7 mouse cellular contexts compared by ENCODE assay signal in genomic region chr8:105554087-105554486, GRCm38 (mm10). TPM values are rescaled to one million over a fixed set of nuclear protein-coding genes. Genes with fewer than 3 reads are reported as not detected.
DNase-seq lines count a peak whose midpoint lies in the region; ATAC-seq and TF ChIP-seq lines count a peak whose summit lies in the region.

No protein-coding gene starts in this region.

- H3K36me3 ChIP-seq in G1E (replicated peaks): peaks cover 59% of the 10 kb centered on the region
- 0 out of 2 replicates have a peak, but pooled peaks cover 6% of the 10 kb centered on the region for H3K36me3 ChIP-seq in embryonic facial prominence, embryonic 14.5 days (ENCODE audit: control insufficient read depth, insufficient read depth, low read length)

- DNase-seq in G1E (ENCODE audit: low spot score): peak; percentile 58
- peak; percentile 59 to 75 for DNase-seq in adrenal gland, postnatal 36 days
- peak; percentile 63 for DNase-seq in embryonic facial prominence, embryonic 14.5 days (ENCODE audit: low spot score)
- peak; percentile 31 for DNase-seq in heart, postnatal 25 days (ENCODE audit: low spot score)
- peak; percentile 70 to 79 for DNase-seq in kidney, postnatal 25 days
- DNase-seq in lung, adult 2 months: no peak
- peak; percentile 59 for DNase-seq in retina, postnatal 7 days (ENCODE audit: low read depth, low spot score)

- no peak overlapping the region for H3K27ac ChIP-seq in embryonic facial prominence, embryonic 14.5 days (replicated peaks; ENCODE audit: low read depth, low read length)

- H3K9ac ChIP-seq in embryonic facial prominence, embryonic 14.5 days (ENCODE audit: low read depth, low read length): no peak overlapping the region

- peaks cover 4% of the 10 kb centered on the region; the same call in 1 of the 2 replicates for H3K4me1 ChIP-seq in G1E (ENCODE audit: insufficient read depth, low read depth, low read length)
- H3K4me1 ChIP-seq in embryonic facial prominence, embryonic 14.5 days (ENCODE audit: control insufficient read depth, insufficient read depth, low read length): no peaks in the 10 kb centered on the region
- H3K4me1 ChIP-seq in lung, adult 2 months (ENCODE audit: control insufficient read depth, insufficient read depth, low read length): peaks cover 8% of the 10 kb centered on the region

- TF ChIP-seq POLR2A in lung, adult 2 months (IDR thresholded peaks at IDR 0.05; ENCODE audit: borderline replicate concordance, extremely low read depth, low read depth, low read length): no peak

- ATAC-seq in G1E (ENCODE audit: extremely low read depth, insufficient number of reproducible peaks, low FRiP score, poor library complexity, severe bottlenecking): 0 out of 2 replicates have a peak, but pooled peaks have one; percentile 45
- peak; percentile 72; the same call in 1 of the 2 replicates for ATAC-seq in embryonic facial prominence, embryonic 14.5 days (ENCODE audit: low read depth)

- intact Hi-C loops in heart, postnatal 25 days (cut with DNase I): loop anchor here (2.0 kb wide), 2 partner anchors 37 to 69 kb away; no protein-coding TSS in a partner anchor

- no peak overlapping the region for H3K4me3 ChIP-seq in G1E (ENCODE audit: low read depth, low read length)
- H3K4me3 ChIP-seq in embryonic facial prominence, embryonic 14.5 days (ENCODE audit: low read depth, low read length): no peak overlapping the region
- no peak overlapping the region for H3K4me3 ChIP-seq in lung, adult 2 months (replicated peaks; ENCODE audit: extremely low read depth, low read depth, low read length)

- no peaks in the 10 kb centered on the region for H3K9me3 ChIP-seq in G1E (replicated peaks)
- no peaks in the 10 kb centered on the region for H3K9me3 ChIP-seq in embryonic facial prominence, embryonic 14.5 days (ENCODE audit: control insufficient read depth, low read length)

- no peak overlapping the region for H3K4me2 ChIP-seq in embryonic facial prominence, embryonic 14.5 days (ENCODE audit: low read depth, low read length)

- peak; percentile 48 for TF ChIP-seq CTCF in G1E (IDR thresholded peaks at IDR 0.05; ENCODE audit: low read depth, low read length)
- peak; percentile 87 for TF ChIP-seq CTCF in lung, adult 2 months (IDR thresholded peaks at IDR 0.05; ENCODE audit: insufficient read depth, low read length)

- no peaks in the 10 kb centered on the region for H3K27me3 ChIP-seq in G1E (ENCODE audit: insufficient read depth, low read length)
- H3K27me3 ChIP-seq in embryonic facial prominence, embryonic 14.5 days (replicated peaks; ENCODE audit: control insufficient read depth, insufficient read depth, low read length): no peaks in the 10 kb centered on the region

RNA-seq across cellular contexts. Expression of gene Atp6v0d1, which starts 11.8 kb away (rescaled TPM):
- total RNA-seq in G1E (2014; fragmentation: Nextera tagmentation): 151 and 178 TPM in 2 replicates
- 110 and 118 TPM in 2 replicates for total RNA-seq in G1E (2017)
- polyA plus RNA-seq in G1E (2012): 30.0 and 37.0 TPM in 2 replicates
- total RNA-seq in adrenal gland, postnatal 36 days (2021): 100 to 1,000 TPM; 115 to 120 TPM
- 92.7 and 102 TPM in 2 replicates for polyA plus RNA-seq in embryonic facial prominence, embryonic 14.5 days (2014; fragmentation: Nextera tagmentation; extraction: Ambion mirVana)
- 10 to 100 TPM; 45.7 to 53.2 TPM for total RNA-seq in heart, postnatal 25 days (2021)
- 101 and 121 TPM in 2 replicates for polyA plus RNA-seq in lung, adult 2 months (2012; rRNA removed)

RNA-seq across cellular contexts. Expression of gene Hsd11b2, which starts 35.5 kb away (rescaled TPM):
- not detected in 2 replicates for total RNA-seq in G1E (2014; fragmentation: Nextera tagmentation)
- total RNA-seq in G1E (2017): not detected in 2 replicates
- not detected in 2 replicates for polyA plus RNA-seq in G1E (2012)
- total RNA-seq in adrenal gland, postnatal 36 days (2021): under 1 TPM; 0.23 to 0.66 TPM
- polyA plus RNA-seq in embryonic facial prominence, embryonic 14.5 days (2014; fragmentation: Nextera tagmentation; extraction: Ambion mirVana): 1.1 and 2.2 TPM in 2 replicates
- under 1 TPM; 0.13 to 0.36 TPM for total RNA-seq in heart, postnatal 25 days (2021)
- polyA plus RNA-seq in lung, adult 2 months (2012; rRNA removed): 2.1 and 4.8 TPM in 2 replicates

RNA-seq across cellular contexts. Expression of gene Ripor1, which starts 51.0 kb away (rescaled TPM):
- total RNA-seq in G1E (2014; fragmentation: Nextera tagmentation) (179 and 221 TPM in 2 replicates), G1E (2017) (8.0 and 11.0 TPM in 2 replicates)
- 141 and 150 TPM in 2 replicates for polyA plus RNA-seq in G1E (2012)
- total RNA-seq in adrenal gland, postnatal 36 days (2021): 10 to 100 TPM; 27.5 to 33.8 TPM
- 22.4 and 23.6 TPM in 2 replicates for polyA plus RNA-seq in embryonic facial prominence, embryonic 14.5 days (2014; fragmentation: Nextera tagmentation; extraction: Ambion mirVana)
- 10 to 100 TPM; 41.7 to 50.9 TPM for total RNA-seq in heart, postnatal 25 days (2021)
- polyA plus RNA-seq in lung, adult 2 months (2012; rRNA removed): 71.7 and 74.9 TPM in 2 replicates

RNA-seq across cellular contexts. Expression of gene Zdhhc1, which starts 57.4 kb away (rescaled TPM):
- total RNA-seq in G1E (2014; fragmentation: Nextera tagmentation) (not detected in 2 replicates), G1E (2017) (0.16 and 0.29 TPM in 2 replicates)
- 0.02 and 0.03 TPM in 2 replicates for polyA plus RNA-seq in G1E (2012)
- total RNA-seq in adrenal gland, postnatal 36 days (2021): 10 to 100 TPM; 16.0 to 17.7 TPM
- polyA plus RNA-seq in embryonic facial prominence, embryonic 14.5 days (2014; fragmentation: Nextera tagmentation; extraction: Ambion mirVana): 30.1 and 38.6 TPM in 2 replicates
- total RNA-seq in heart, postnatal 25 days (2021): 10 to 100 TPM; 12.8 to 13.6 TPM
- 130 and 133 TPM in 2 replicates for polyA plus RNA-seq in lung, adult 2 months (2012; rRNA removed)
